Mouse (Mus musculus) T-helper 17 cell (primary cell): ENCODE measurements at regions not wholly inside any gene's neighbourhood (a gene's known extent, or its start where the extent isn't known, plus 50 kb on each side); places are given as distances from the start of the nearest gene placed in this dataset.

ENCODE experiments used
- in situ Hi-C, 2 experiments: fragments of 300-600 bp; cut with MboI, MseI; formaldehyde crosslinking; loops; 1 replicate in 1 of 2; 2 replicates in 1 of 2; pipeline ENCODE4 v1.15.1; 2025; ENCODE audit warnings: high pct_unique_total_duplicates in 2 of 2

GRCm38 (mm10) chr19:54429062-54429461 lies 385.1 kb downstream of the Adra2a start:
- in situ Hi-C loops = no loop called here

GRCm38 (mm10) chr19:54440713-54441112 lies 396.8 kb downstream of the Adra2a start:
- in situ Hi-C loops = no loop called here

- in situ Hi-C loops = no loop called here
Measured at GRCm38 (mm10) chr19:54460426-54461170, 416.6 kb downstream of the Adra2a start.

GRCm38 (mm10) chr19:54462480-54462879 lies 418.5 kb downstream of the Adra2a start:
- in situ Hi-C loops = no loop called here

- in situ Hi-C loops = no loop called here
Measured at GRCm38 (mm10) chr19:54470034-54470433, 426.1 kb downstream of the Adra2a start.

GRCm38 (mm10) chr19:54498066-54498465 lies 454.1 kb downstream of the Adra2a start:
- in situ Hi-C loops = no loop called here

- in situ Hi-C loops = no loop called here
Measured at GRCm38 (mm10) chr19:54533858-54534257, 489.9 kb downstream of the Adra2a start.

GRCm38 (mm10) chr19:54555351-54555750 lies 511.4 kb downstream of the Adra2a start:
- in situ Hi-C loops = no loop called here

GRCm38 (mm10) chr19:54557984-54558383 lies 514.0 kb downstream of the Adra2a start:
- in situ Hi-C loops = no loop called here

- in situ Hi-C loops = no loop called here
Measured at GRCm38 (mm10) chr19:54583574-54583973, 539.6 kb downstream of the Adra2a start.

GRCm38 (mm10) chr19:54584687-54585237 lies 540.8 kb downstream of the Adra2a start:
- in situ Hi-C loops = no loop called here

- in situ Hi-C loops = no loop called here
Measured at GRCm38 (mm10) chr19:54585326-54585725, 541.4 kb downstream of the Adra2a start.

- in situ Hi-C loops = no loop called here
Measured at GRCm38 (mm10) chr19:54603345-54603744, 523.7 kb downstream of the Gpam start.

- in situ Hi-C loops = no loop called here
Measured at GRCm38 (mm10) chr19:54605346-54605745, 521.7 kb downstream of the Gpam start.

GRCm38 (mm10) chr19:54616924-54617323 lies 510.1 kb downstream of the Gpam start:
- in situ Hi-C loops = no loop called here
